Mouse (Mus musculus): ENCODE results near the gene Mapk8ip1. TPM values are rescaled to one million over a fixed set of nuclear protein-coding genes. Genes with fewer than 3 reads are reported as not detected.
A peak's percentile ranks its signal among the peaks of the same experiment; 100 is the strongest.

The Mapk8ip1 gene
- polyA plus RNA-seq, 1 experiment from 2014 or later = 6.8 TPM

- Histone ChIP-seq H3K9ac (peak overlapping the region; percentile 68), H3K4me3 (peak overlapping the region; percentile 62), H3K27me3 (replicated peaks) (peaks cover 59% of the 10 kb centered on the region), H3K4me2 (peak overlapping the region; percentile 92), H3K4me1 (replicated peaks) (peaks cover 25% of the 10 kb centered on the region), H3K27ac (ENCODE audit: poor library complexity, severe bottlenecking) (no peak overlapping the region), H3K36me3 (peaks cover 10% of the 10 kb centered on the region; the same call in 1 of the 2 replicates), H3K9me3 (replicated peaks) (no peaks in the 10 kb centered on the region)
- under 1% methylated on average over 62 of the region's 62 CpGs for WGBS
- peak; percentile 80 for ATAC-seq (ENCODE audit: insufficient number of reproducible peaks, low FRiP score)
Measured at GRCm38 (mm10) chr2:92388891-92389641, 12.0 kb downstream of the Mapk8ip1 start.

DNA sequence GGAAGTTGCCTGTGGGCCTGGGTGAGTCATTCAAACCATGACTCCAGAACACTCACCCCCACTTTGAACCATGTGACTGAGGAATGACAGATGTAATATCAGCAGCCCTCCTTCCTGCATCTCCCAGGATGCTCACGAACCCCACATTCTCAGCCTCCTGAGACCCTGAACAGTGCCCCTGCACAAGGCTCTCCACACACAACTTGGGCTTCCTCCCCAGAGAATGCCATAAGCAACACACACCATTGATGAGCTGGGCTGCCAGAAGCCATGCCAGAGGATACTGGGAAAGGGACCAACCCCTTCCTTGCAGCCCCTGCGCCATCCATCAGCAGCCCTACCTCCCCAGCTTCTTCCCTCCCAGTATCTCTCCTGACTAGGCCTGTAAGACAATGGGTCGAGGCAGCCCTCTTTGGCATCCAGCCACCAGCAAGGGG is 13.0 kb downstream of the Mapk8ip1 start:
- Histone ChIP-seq H3K9me3 (replicated peaks) (no peaks in the 10 kb centered on the region), H3K4me2 (peak overlapping the region; percentile 92), H3K4me1 (replicated peaks) (peaks cover 25% of the 10 kb centered on the region), H3K4me3 (peak overlapping the region; percentile 62; the same call in 1 of the 2 replicates), H3K36me3 (peaks cover 16% of the 10 kb centered on the region), H3K27ac (ENCODE audit: poor library complexity, severe bottlenecking) (no peak overlapping the region), H3K9ac (peak overlapping the region; percentile 68; the same call in 1 of the 2 replicates), H3K27me3 (replicated peaks) (peaks cover 49% of the 10 kb centered on the region)
- WGBS = 56% methylated on average over 3 of the region's 3 CpGs
- ATAC-seq (ENCODE audit: insufficient number of reproducible peaks, low FRiP score) = no peak

GRCm38 (mm10) chr2:92387646-92388045 is 13.4 kb downstream of the Mapk8ip1 start:
- H3K27me3 ChIP-seq (replicated peaks) = peaks cover 44% of the 10 kb centered on the region
- no peak overlapping the region for H3K27ac ChIP-seq (ENCODE audit: poor library complexity, severe bottlenecking)
- H3K4me2 ChIP-seq = no peak overlapping the region
- peaks cover 25% of the 10 kb centered on the region for H3K4me1 ChIP-seq (replicated peaks)
- 69% methylated on average over 4 of the region's 4 CpGs for WGBS
- peaks cover 16% of the 10 kb centered on the region for H3K36me3 ChIP-seq
- H3K9ac ChIP-seq = no peak overlapping the region
- no peak for ATAC-seq (ENCODE audit: insufficient number of reproducible peaks, low FRiP score)
- no peak overlapping the region for H3K4me3 ChIP-seq
- no peaks in the 10 kb centered on the region for H3K9me3 ChIP-seq (replicated peaks)

DNA sequence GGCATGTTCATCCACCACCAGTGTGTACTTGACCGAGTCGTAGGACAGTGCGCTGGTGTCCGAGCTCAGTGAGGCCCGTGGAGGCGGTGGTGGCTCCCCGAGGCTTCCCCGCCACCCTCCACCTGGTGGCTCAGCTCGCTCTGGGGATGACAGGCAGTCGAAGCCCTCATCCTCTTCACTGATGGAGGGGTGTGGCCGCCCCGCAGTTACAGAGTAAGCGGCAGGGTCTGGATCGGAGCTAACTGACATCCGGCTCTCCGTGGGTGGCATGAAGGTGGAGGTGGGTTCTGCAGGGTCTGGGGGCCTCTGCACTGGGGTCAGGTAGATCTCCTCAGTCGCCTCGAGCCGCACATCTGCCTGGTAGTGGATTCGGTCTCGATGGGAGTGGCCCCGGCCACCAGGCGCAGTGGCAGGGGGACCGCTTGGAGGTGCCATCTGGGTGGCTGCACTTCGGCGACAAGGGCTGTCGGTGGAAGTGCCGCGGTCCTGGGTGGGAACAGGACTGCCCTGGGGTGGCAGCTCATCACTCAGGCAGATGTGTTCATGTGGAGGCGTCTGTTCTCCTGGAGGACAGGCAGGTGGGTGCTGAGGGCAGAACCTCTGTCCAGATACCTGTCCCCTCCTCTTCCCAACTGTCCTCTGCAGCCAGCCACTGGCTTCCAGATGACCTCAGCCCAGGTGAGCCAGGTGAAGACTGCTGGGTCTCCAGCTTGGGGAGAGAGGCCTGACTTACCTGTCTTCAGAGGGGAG is 14.1 kb downstream of the Mapk8ip1 start:
- H3K4me2 ChIP-seq = no peak overlapping the region
- H3K36me3 ChIP-seq = peaks cover 17% of the 10 kb centered on the region
- H3K9me3 ChIP-seq (replicated peaks) = no peaks in the 10 kb centered on the region
- no peak overlapping the region for H3K9ac ChIP-seq
- whole genome bisulfite sequencing = 88% methylated on average over 30 of the region's 30 CpGs
- H3K4me1 ChIP-seq (replicated peaks) = peaks cover 20% of the 10 kb centered on the region
- H3K27ac ChIP-seq (ENCODE audit: poor library complexity, severe bottlenecking) = no peak overlapping the region
- peaks cover 38% of the 10 kb centered on the region for H3K27me3 ChIP-seq (replicated peaks)
- H3K4me3 ChIP-seq = no peak overlapping the region
- no peak for ATAC-seq (ENCODE audit: insufficient number of reproducible peaks, low FRiP score)

GRCm38 (mm10) chr2:92385113-92386051 is 15.7 kb downstream of the Mapk8ip1 start:
- H3K4me2 ChIP-seq = no peak overlapping the region
- 68% methylated on average over 22 of the region's 22 CpGs for WGBS
- no peak overlapping the region for H3K4me3 ChIP-seq
- no peaks in the 10 kb centered on the region for H3K9me3 ChIP-seq (replicated peaks)
- ATAC-seq (ENCODE audit: insufficient number of reproducible peaks, low FRiP score) = no peak
- peaks cover 25% of the 10 kb centered on the region for H3K27me3 ChIP-seq (replicated peaks)
- no peak overlapping the region for H3K27ac ChIP-seq (ENCODE audit: poor library complexity, severe bottlenecking)
- H3K4me1 ChIP-seq (replicated peaks) = peaks cover 11% of the 10 kb centered on the region
- H3K9ac ChIP-seq = no peak overlapping the region
- H3K36me3 ChIP-seq = peaks cover 33% of the 10 kb centered on the region

- Histone ChIP-seq H3K9me3 (replicated peaks) (no peaks in the 10 kb centered on the region), H3K9ac (no peak overlapping the region), H3K27ac (ENCODE audit: poor library complexity, severe bottlenecking) (no peak overlapping the region), H3K4me1 (replicated peaks) (peaks cover 11% of the 10 kb centered on the region), H3K4me2 (no peak overlapping the region), H3K4me3 (no peak overlapping the region), H3K36me3 (peaks cover 45% of the 10 kb centered on the region), H3K27me3 (replicated peaks) (peaks cover 21% of the 10 kb centered on the region)
- no peak for ATAC-seq (ENCODE audit: insufficient number of reproducible peaks, low FRiP score)
- 72% methylated on average over 4 of the region's 4 CpGs for WGBS
Measured at GRCm38 (mm10) chr2:92384101-92384500, 17.0 kb downstream of the Mapk8ip1 start.

DNA sequence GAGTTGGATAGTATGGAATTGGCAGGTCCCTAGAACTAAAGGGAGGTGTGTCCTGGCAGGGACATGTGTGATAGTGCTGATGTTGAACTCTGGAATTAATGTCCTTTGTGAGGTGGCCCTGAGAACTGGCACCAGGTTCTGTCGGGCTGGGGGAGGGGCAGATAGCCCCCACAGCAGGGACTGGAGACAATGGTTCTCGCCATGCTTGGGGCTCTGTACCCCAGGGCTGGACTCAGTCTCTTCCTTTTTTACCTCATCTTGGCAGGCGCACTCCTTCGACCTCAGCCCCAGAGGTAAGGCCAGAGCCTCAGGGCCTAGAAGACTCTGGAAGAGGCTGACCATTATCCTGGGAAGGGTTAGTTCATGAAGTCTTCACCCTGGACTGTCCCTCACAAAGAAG is 18.3 kb downstream of the Mapk8ip1 start:
- Histone ChIP-seq H3K27me3 (replicated peaks) (peaks cover 13% of the 10 kb centered on the region), H3K27ac (ENCODE audit: poor library complexity, severe bottlenecking) (no peak overlapping the region), H3K4me2 (no peak overlapping the region), H3K9ac (no peak overlapping the region), H3K4me3 (no peak overlapping the region), H3K9me3 (replicated peaks) (no peaks in the 10 kb centered on the region), H3K36me3 (peaks cover 58% of the 10 kb centered on the region), H3K4me1 (replicated peaks) (no peaks in the 10 kb centered on the region)
- WGBS = 81% methylated on average over 4 of the region's 4 CpGs
- ATAC-seq (ENCODE audit: insufficient number of reproducible peaks, low FRiP score) = no peak

- no peak for ATAC-seq (ENCODE audit: insufficient number of reproducible peaks, low FRiP score)
- H3K36me3 ChIP-seq = peaks cover 61% of the 10 kb centered on the region
- 86% methylated on average over 5 of the region's 5 CpGs for WGBS
- H3K27me3 ChIP-seq (replicated peaks) = peaks cover 6% of the 10 kb centered on the region
- H3K9ac ChIP-seq = no peak within 1 kb of the TSS
- no peaks in the 10 kb centered on the region for H3K4me1 ChIP-seq (replicated peaks)
- no peak within 1 kb of the TSS for H3K4me3 ChIP-seq
- no peak within 1 kb of the TSS for H3K27ac ChIP-seq (ENCODE audit: poor library complexity, severe bottlenecking)
- no peak within 1 kb of the TSS for H3K4me2 ChIP-seq
- H3K9me3 ChIP-seq (replicated peaks) = no peaks in the 10 kb centered on the region
Measured at GRCm38 (mm10) chr2:92381901-92382588, 19.0 kb downstream of the Mapk8ip1 start, which contains the start of gene 1700029I15Rik. Gene 1700029I15Rik, plus strand, starts transcription at chr2:92382538.

DNA sequence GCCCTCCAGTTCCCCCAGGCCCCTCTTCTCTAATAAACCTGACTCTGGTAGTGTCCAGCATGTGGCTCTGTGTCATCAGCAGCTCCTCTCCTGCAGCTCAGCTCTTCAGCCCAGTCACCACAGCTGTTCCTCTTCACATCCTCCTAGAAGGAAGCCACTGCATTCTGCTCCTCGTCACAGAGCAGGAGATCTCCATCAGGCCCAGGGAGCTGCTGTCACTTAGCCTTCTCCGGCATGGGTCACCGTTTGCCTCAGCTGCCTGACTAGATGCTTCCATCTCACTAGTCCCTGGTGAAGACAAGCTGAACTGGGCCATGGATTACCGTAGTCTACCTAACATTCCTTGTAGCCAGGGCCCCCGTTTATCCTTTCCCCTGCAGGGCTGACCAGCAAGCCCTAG is 19.9 kb downstream of the Mapk8ip1 start:
- no peak overlapping the region for H3K27ac ChIP-seq (ENCODE audit: poor library complexity, severe bottlenecking)
- H3K9ac ChIP-seq = no peak overlapping the region
- peaks cover 56% of the 10 kb centered on the region for H3K36me3 ChIP-seq
- peaks cover 4% of the 10 kb centered on the region for H3K4me1 ChIP-seq (replicated peaks)
- WGBS = 82% methylated on average over 5 of the region's 5 CpGs
- no peaks in the 10 kb centered on the region for H3K9me3 ChIP-seq (replicated peaks)
- H3K4me3 ChIP-seq = no peak overlapping the region
- no peak for ATAC-seq (ENCODE audit: insufficient number of reproducible peaks, low FRiP score)
- no peaks in the 10 kb centered on the region for H3K27me3 ChIP-seq (replicated peaks)
- H3K4me2 ChIP-seq = no peak overlapping the region

GRCm38 (mm10) chr2:92380495-92381050 is 20.5 kb downstream of the Mapk8ip1 start:
- H3K27me3 ChIP-seq (replicated peaks) = no peaks in the 10 kb centered on the region
- no peak overlapping the region for H3K9ac ChIP-seq
- H3K4me1 ChIP-seq (replicated peaks) = peaks cover 10% of the 10 kb centered on the region
- no peak overlapping the region for H3K27ac ChIP-seq (ENCODE audit: poor library complexity, severe bottlenecking)
- H3K9me3 ChIP-seq (replicated peaks) = no peaks in the 10 kb centered on the region
- peaks cover 53% of the 10 kb centered on the region for H3K36me3 ChIP-seq
- ATAC-seq (ENCODE audit: insufficient number of reproducible peaks, low FRiP score) = no peak
- no peak overlapping the region for H3K4me3 ChIP-seq
- no peak overlapping the region for H3K4me2 ChIP-seq
- 75% methylated on average over 6 of the region's 6 CpGs for WGBS

Measured in heart, embryonic 12.5 days (tissue).